Mouse (Mus musculus) embryo, embryonic 9.5 days (tissue): ENCODE results near the gene Fbxl20.
"Not testable (repeated sequence)": the region's sequence is repeated elsewhere in the genome, so short reads cannot be mapped to it uniquely, and the experiment has no call there.

Experiments
- DNase-seq: peaks from one replicate; pipeline ENCODE4 v3.0.0-alpha.2; 2017; ENCODE audit errors: extremely low spot score

Gene Fbxl20

DNA sequence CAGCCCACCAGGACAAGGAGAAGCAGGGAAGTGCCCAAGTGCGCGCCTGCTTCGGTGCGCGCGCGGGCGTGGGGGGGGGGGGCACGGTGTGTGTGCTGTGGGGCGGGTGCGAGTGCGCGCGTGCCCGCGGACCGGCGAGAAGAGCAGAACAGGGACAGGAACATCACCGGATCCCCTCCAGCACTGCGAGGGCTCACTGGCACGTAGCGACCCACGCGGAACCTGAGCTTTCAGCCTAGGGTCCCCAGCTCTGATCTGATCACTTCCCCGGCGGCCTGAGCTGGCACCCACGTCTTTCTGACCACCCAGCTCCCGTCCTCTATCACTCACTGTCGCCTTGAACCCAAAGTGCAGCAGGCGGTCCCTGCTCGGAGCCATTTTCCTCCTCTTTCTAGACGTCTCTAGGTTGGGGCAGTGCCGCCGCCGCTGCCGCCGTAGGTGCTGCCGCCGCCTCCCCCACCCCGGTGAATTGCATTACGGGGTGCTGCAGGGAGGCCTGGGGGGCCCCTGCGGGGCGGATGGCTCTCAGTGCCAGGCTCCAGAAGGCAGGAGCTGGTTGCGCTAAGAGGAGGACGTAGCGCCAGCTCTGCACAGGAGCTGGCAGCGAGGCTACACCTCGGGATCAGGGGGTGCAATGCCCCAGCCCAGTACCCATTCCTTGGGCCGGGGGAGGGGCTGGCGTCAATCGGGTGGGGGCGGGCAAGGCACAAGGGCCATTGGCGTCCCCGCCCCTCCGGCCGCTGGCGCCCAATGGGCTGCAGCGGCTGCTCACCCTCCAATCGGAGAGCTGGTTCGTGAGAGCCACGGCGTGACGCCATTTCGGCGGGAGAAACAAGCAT is at the start of gene Fbxl20:
TSS of gene Fbxl20 (minus strand) at position 618 of the 839 bp plus-strand sequence.
- peak; percentile 89 for DNase-seq

DNA sequence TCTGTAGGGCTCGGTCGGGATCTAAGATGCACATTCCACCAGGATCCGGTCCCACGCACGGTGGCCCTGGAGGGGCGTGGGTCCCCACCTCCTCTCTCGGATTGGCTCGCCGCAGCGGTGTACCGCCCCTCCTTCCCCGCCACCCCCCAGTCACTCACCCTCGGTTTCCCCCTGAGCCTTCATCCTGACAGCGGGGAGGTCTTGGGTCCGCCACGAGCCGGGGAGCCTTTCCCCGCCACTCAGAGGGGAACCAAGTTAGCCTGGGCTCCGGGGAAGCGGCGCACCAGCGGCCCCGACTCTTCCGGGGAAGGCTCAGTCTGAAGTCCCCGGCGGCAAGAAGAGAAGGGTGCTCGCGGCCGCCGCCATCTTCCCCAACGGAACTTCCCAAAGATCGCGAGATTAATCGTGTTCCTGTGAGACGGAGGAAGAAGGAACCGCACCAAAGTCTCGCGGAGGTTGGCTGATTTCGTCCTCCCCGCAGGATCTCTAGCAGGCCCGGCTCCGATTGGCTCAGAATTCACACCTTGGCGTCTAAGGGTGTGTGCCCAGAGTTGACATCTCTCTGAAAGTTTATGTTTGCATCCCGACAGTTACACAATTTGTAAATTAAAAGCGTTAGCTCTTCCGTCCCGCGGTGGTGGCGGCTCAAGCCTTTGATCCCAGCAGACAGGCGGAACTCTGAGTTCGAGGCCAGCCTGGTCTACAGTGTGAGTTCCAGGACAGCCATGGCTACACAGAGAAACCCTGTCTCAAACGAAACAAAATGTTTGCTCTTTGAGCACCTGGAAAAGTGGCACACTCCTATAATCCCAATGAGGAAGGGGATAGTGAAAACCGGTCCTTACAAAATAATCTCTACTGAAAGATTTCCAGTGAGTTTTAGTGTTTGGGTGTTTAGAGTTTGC is 43.0 kb upstream of the Fbxl20 start, which contains the start of gene Med1:
TSS of gene Med1 (minus strand) at position 393 of the 905 bp plus-strand sequence.
- peak; percentile 94 for DNase-seq

DNA sequence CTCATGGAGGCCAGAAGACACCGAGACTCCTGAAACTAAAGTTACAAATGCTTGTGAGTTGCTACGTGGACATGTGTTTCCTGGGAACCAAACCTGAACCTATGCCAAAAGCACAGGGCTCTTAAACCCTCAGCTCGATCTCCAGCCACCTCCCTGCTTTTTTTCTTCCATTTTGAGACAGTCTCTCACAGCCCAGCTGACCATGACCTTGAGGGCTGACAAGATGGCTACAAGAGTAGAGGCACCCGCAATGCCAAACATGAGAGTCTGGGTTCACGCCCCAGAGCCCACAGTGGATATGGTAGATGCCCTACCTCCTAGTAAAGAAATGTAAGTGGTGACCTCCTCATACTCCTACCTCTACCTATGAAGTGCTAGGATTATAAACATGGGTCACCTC is 40.6 kb upstream of the Fbxl20 start:
- no peak for DNase-seq

DNA sequence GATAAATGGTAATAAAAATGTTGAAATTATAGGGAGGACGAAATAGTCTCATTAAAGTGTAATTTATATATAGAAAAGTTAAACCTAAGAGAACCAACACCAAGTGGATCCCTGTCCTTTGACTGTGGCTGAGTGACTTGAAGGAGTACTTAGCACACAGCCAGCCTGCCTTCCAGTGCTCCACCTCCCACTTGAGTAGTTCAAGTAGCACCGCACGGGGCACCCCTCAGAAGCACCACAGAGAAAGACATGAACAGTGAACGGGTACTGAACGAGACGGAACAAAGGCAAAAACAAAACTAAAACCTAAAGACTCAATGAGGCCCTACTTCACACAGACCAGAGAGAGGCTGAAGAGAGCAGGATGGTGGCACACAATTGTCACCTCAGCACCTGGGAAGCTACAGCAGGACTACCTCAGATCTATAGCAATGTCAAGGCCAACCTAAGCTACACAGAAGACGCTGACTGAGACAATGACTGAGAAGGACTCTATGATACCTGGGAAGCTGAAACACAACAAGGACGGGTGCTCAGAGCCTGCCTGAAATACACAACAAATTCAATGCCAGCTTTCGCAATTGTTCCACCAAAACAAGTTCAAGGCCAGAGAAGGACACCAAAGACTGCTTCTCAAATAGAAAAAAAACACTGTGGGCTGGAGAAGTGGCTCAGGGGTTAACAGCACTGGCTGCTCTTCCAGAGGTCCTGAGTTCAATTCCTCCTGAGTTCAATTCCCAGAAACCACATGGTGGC is 37.6 kb upstream of the Fbxl20 start:
- DNase-seq: no peak

DNA sequence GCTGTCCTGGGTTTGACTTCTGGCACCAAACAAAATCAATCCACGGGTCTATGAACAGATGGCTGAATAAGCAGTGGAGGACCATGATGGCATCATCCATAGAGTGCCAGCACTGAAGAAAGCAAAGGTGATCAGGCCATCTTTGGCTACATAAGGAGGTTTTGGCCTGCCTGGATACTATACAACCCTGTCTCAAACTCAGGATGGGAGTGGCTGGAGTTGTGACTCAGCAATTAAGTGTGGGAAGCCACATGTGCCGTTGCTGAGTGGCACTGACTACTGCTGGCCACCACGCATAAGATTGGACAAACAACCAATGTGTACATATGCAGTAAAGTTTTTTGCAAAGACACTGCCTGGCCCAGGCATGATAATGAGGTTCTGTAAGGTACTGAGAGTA is 31.9 kb upstream of the Fbxl20 start:
- not testable (repeated sequence) for DNase-seq

DNA sequence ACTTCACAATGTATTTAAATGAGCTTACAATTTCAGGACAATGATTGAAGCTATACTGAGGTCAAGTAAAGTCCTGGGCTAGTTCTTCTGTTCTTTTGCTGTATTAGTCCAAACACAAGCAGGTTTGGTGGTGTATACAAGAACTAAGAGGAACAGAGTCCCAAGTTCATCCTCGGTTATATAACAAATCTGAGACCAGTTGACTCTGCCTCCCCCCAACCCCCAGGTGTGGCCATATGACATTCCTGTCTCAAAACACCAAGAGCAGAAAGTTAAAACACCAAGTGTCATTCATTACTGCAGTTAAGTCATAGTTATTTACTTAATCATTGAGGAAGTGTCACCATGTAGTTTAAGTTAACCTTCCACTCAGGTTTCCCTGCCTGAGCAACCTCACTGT is 18.2 kb upstream of the Fbxl20 start:
- no peak for DNase-seq

DNA sequence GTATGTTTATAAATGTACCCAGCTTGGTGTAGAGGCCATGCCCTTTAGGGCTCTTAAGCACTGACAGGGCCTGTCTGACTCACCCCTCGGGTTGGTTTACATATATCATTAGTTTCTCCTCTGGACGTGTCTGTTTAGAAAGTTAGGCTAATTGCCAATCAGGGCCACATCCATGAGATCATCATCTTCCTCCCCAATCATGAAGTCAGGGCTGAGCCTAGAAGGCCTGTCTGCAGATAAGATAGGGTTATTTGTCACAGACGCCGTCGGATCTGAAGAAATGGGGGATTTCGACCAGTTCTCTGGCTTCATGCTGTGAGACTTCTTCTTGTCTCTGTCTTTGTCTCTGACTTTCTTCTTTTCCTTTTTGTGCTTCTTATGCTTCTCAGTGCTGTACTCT is 4.9 kb upstream of the Fbxl20 start:
- DNase-seq: no peak

DNA sequence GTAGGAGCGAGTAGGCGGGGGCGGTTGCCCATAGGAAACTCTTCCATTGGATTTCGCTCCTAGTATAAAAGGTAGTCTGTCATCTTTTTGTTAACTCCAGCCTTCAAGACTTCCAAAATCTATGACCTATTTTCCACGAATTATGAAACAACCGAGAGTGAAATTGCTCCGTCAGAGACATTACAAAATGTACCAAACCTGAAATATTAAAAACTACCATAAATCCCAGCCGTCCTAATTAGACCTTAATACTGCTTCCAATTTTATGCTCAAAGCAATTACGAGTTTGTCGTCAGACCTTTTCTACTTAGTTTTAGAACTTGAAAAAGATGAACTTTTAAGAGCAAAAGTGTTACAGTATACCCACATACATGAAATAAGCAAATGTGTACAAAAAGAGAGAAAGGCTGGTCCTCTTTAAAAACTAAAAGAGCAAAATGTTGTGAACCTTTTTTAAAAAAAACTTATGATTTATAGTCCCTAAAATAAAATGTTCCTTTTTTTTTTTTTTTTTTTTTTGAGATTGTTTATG is 488 bp upstream of the Fbxl20 start:
- DNase-seq: no peak

DNA sequence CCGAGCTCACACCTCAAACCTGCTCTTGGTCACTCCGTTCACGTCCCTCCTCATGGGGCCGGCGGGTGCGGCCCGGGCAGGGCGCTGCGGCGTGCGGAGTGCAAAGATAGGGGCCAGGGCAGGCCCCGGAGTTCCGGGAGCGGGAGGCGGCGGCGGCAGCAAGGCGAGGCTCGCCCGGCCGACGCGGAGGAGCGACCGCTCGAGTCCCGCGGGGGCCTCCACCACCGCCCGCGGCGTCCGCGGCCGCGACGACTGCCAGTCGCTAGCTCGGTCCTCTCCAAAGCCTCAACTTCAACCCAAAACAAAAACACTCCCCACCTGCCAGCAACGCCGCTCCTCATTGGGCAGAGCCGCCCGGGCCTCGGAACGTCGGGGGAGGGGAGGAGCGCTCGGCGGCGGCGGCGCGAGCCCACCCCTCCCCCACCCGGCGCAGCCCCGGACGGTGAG is 876 bp downstream of the Fbxl20 start:
- peak; percentile 97 for DNase-seq

DNA sequence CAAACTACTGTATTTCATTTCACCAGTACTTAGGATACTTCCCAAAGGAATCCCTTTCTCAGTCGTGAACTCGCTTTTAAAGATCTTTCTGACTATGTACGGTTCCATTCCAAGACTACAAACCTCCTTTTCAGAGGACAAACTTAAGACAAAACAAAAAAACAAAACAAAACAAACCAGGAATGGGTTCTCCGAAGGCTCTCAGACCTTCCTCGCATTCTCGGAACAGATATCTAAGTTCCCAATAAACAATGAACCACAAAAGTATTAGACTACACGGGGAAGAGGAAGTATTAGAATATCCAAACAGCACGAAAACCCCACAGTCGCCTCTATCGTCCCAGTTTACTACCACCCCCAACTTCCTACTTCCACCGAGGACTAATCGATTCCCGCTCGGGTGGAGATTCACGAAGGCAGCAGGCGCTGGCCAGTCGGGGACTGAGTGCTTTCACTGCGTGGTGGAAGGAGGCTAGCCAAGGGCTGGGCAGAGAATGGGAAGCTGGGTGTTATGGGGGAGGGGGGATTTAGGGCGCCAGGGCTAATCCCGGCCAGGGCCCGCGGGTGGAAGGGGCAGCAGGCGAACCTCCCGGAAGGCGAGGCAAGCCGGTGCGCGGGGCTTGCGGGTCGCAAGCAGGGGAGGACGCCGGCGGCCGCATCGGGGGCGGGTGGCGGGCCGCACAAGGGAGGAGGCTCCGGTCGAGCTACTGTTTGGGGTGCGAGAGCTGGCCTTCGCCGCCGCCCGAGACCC is 1.5 kb downstream of the Fbxl20 start:
- no peak for DNase-seq

DNA sequence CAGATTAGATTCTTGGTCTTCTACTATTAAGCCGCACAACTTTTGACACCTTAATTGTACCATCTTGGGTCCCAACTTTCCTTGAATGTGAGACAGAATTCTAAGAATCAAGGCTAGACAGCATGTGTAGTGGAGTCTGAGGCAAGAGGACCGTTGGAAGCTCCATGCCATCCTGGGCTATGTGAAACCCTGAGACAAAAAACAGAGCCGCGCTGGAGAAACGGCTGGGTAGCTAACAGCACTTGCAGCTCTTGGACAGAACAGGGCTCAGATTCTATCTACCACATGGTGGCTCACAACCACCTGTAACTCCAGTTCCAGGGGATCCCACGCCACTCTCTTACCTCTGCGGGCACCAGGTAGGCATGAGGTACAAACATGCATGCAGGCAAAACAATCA is 4.3 kb downstream of the Fbxl20 start:
- no peak for DNase-seq

DNA sequence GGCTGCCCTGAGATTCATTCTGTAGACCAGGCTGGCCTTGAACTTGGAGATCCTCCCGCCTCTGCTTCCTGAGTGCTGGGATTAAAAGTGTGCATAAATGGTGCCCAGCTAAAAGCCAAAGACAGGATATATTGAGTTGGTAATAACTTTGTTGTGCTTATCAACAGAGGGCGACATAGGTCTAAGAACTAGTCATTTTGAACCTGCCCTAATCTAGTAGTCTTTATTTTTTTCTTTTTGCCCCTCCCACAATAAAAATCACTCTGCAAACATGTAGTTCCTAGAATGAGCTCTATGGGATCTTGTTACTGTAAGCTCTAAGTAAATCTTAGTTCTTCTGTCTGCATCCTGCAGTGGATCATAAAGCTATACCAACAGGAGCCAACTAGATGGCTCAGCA is 7.7 kb downstream of the Fbxl20 start:
- no peak for DNase-seq

DNA sequence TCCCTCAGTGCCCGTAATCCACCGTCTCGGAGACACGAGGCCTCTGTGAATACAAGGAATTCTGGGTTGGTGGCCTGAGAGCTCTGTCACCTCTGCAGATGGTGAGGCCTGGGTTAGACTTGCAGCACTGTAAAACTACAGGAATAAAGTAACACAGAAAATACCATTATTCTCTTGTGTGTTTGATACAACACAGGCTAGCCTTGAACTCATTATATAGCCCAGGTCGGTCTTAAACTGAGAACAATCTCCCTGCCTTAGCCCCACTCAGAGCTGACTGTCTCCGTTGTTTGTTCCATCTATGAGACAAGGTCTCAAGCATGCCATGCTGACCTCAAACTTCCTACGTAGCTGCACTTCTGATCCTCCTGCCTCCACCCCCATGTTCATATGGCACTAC is 11.3 kb downstream of the Fbxl20 start:
- DNase-seq: no peak

DNA sequence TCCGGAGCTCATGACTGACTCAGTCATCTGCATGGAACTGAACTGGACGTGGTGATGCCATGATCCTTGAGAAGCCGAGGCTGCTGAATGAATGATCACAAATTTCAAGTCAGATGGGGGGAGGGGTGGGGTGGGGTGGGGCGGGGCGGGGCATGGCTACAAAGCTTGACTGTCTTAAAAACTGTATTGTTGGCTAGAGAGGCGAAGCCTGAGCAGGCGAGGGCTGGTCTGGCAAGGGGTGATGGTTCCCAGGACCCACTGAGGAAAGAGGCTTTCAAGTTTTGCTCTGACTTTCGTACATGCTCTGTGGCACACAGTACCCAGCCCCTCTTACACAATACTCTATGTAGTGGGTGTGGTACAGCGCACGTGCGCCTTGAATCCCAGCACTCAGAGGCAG is 12.4 kb downstream of the Fbxl20 start:
- DNase-seq: no peak

DNA sequence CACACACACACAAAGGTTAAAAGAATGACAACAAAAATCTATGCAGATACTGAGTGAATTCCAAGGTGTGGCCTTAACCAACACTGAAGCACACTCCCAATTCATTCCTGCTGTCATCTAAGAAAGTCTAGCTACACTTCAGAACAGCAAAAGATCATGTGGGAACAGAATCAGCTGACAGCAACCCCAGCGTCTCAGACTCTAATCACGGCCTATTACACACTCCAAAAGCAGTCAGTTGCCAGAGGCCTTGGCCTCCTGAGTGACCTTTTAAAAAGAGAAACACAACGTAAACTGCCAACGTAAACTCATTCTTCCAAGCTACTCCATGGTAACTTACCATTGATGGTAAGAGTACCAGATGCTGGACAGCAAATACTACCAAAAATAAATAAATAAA is 15.3 kb downstream of the Fbxl20 start:
- no peak for DNase-seq

DNA sequence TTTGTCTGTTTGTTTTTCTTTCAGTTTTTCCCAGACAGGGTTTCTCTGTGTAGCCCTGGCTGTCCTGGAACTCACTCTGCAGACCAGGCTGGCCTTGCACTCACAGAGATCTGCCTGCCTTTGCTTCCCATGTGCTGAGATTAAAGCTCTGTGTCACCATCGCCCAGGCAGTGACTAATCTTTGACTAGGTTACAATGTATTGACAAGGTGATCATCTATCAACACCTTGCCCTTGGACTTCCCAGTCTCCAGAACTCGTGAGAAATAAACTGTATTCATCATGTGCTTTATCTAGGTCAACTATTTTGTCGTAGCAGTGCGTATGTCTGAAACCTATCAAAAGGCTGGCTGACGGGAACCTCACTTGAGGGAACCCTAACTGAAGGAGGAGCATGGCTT is 26.8 kb downstream of the Fbxl20 start:
- DNase-seq: no peak

DNA sequence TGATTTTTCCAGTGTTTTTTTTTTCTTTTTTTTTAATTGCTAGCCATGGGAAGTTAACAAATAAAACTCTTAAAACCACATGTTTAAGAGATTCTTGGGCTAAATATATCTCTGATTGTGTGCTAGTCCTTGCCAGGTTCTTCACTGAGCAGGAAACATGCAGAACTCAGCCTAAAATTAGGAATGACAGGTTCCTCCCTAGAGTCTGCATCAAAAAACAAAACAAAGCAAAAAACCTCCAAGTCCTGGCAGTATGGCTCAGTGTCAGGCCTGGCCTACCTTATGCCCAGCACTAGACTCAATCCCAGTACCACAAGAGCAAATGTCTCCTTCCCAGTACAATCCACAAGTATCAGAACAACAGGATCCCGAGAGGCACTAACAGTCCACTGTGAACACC is 35.8 kb downstream of the Fbxl20 start:
- DNase-seq: no peak

DNA sequence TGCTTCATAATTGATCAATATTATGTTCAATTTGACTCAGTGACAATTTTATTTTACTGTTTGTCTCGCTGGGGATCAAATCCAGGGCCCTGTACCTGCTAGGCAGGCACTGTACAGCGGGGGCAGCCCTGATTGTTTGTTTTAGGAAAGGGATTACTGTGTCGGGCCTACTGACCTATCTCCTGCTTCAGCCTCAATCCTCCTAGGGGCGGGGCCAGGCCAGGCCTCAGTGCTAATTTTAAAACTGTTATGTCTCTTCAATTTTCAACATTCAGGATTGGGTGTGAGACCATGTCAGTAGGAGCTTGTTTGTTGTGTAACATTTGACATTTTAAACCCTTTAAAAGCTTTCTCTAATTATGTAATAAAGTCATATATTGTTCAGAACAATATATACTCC is 36.7 kb downstream of the Fbxl20 start:
- DNase-seq: no peak

DNA sequence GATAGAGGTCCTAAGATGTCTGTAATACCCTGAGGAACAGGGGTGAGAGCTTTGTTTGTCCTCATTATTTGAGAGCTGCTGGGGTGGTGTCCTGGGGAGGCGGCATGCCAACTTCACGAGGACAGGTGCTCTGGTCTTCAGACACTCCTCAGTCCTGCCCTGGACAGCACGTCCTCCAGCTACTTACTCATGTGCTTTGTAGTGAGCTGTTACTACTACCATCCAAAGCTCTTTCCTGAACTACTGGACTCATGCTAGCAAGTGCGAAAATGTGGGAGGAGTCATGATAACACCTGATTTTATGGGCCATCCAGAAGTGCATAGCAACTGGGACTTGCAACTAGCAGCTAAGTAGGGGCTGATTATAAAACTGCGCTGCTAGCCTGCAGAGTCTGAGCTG is 40.5 kb downstream of the Fbxl20 start:
- no peak for DNase-seq

DNA sequence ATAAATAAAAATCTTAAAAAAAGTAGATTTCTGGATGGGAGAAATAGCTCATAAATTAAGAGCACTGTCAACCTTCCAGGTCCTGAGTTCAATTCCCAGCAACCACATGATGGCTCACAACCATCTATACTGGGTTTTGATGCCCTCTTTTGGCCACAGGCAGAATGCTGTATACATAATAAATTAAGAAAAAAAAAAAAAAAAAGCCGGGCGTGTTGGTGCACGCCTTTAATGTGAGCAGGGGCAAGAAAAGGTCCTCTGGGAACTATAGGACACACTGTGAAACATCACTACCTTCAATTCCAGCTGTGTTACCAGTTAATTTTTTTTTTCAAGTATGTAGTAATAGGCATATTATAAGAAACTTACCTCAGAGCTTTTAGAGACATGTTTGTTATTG is 48.9 kb downstream of the Fbxl20 start:
- DNase-seq: no peak

DNA sequence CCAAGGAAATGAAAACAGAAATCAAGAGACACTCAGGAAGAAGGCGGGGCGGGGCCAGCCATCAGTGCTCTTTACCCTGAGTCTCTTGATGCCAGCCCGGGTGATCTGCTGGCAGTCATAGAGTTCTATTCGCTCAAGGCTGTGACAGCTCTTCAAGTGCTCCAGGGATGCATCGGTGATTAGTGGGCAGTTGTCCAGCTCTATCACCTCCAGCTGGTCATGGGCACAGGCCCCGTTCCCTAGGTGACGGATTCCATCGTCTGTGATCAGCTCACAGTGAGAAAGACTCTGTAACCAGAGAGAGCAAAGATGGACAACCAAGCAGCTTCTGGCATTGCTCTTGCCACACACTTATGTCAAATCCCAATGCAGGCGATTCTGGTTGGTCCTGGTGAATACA is 59.6 kb downstream of the Fbxl20 start:
- DNase-seq: no peak
